Mouse (Mus musculus) fat pad, adult 2 months (tissue): ENCODE results near the gene D2hgdh.
"Not testable (repeated sequence)": the region's sequence is repeated elsewhere in the genome, so short reads cannot be mapped to it uniquely, and the experiment has no call there.

ENCODE experiments used
- DNase-seq: peaks from one replicate; pipeline ENCODE4 v3.0.0-alpha.2; 2011; ENCODE audit warnings: low read depth, low spot score; ENCODE audit errors: extremely low read depth

The D2hgdh gene

DNA sequence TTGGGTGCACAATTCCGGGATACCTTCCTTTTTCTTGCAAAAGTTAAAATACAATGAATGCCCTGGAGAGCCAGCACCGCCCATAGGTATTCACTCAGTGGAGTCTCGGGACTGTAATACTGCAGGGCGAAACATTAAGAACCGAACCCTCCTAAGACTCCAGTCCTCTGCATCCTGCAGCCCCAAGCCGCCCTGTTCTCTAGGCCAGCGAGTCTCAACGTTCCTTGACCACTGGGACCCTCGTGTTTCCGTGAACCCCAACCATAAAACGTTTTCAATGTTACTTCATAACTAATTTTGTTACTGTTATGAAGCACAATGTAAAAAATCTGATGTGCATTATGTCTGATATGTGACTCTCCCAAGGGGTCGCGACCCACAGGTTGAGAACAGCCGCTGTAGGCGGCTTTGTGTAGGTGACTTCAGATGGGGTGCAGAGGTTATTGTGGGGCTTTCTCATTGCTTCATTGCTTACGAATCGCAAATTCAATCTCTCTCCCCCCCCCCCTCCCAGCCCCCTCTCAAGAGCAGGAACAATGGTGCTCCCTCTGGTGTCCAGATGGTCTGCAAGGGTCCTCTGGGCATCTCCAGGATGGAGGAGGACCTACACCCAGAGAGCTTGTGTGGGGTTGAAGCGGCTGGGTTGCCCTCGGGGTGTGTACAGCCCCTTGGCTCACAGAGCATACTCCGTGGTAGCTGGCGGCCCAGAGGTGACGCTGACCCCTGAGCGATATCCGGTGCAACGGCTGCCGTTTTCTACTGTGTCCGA is 1.2 kb downstream of the D2hgdh start:
- no peak for DNase-seq

DNA sequence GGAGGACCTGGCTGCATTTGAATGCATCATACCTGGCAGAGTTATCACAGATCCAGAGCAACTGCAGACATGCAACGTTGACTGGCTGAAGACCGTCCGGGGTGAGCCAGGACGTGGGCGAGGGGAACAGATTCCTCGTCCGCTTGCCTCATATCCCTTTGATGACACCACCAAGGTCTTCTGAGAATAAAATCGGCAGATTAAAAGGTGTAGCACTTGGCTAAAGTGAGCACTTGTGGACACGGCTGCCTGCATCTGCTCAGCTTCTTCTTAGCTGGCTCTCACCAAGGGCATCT is 1.8 kb downstream of the D2hgdh start:
- DNase-seq = peak; percentile 59

GRCm38 (mm10) chr1:93832754-93833360 is 8.1 kb downstream of the D2hgdh start:
- not testable (repeated sequence) for DNase-seq

DNA sequence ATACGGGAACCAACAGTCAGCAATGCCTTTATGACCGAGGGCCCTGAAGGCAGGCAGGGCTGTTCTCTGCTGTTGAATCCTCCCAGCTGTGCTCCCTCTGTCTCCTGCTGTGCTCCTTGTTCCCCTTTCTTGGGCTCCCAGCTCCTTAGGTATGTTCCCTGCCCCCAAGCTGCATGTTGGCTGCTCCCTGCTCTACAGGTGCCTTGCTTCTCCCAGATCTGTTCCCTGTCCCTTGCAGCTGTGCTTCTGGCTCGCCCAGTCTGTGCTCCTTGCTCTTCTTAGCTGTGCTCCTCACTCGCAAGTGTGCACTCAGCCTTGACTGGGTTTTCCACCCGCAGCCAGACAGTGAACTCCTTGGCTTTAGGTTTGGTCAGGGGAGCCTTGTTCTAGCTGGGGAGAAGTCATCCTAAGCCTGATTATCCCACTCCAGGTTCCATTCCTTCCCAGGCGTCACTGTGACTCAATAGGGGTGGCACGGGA is 10.0 kb downstream of the D2hgdh start:
- DNase-seq = no peak

DNA sequence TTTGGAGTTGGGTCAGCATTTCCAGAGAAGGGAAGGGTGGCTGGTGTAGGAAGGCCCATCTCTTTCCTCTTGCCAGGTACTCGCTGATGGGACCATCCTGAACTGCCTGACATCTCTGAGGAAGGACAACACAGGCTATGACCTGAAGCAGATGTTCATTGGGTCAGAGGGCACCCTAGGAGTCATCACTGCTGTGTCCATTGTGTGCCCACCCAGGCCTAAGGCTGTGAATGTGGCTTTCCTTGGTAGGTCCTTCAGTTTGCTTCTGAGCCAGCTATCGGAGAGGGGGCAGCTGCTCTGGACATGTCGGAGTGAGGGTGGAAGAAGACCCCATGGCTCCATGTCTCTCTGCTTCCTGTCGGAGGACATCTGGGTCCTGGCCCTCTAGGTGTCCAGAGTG is 10.5 kb downstream of the D2hgdh start:
- no peak for DNase-seq

DNA sequence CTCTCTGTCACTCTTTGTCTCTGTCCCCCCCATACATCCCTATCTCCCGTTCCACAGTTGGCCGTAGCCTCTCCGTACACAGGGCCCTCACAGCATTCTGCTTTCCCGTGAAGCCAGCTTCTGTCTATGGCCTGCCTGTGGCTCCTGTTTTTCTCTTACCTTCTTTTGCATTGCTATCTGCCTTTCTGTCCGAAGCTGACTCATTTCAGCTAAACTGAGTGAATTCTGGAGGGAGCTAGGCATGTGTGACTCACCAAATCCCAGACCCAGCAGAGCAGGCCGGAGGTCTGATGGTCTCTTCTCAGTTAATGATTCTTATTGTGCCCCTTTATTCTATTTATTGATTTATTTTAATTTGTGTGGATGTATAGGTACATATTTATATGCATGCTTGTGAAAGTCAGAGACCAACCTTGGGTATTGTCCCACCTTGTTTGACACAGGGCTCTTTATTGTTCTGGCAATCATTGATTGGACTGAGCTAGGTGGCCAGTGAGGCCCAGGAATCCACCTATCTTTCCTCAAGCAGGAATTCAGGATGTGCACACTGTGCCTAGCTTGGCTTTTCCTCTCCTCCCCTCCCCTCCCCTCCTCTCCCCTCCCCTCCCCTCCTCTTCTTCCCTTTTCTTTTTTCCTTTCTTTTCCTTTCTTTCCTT is 11.3 kb downstream of the D2hgdh start:
- no peak for DNase-seq

DNA sequence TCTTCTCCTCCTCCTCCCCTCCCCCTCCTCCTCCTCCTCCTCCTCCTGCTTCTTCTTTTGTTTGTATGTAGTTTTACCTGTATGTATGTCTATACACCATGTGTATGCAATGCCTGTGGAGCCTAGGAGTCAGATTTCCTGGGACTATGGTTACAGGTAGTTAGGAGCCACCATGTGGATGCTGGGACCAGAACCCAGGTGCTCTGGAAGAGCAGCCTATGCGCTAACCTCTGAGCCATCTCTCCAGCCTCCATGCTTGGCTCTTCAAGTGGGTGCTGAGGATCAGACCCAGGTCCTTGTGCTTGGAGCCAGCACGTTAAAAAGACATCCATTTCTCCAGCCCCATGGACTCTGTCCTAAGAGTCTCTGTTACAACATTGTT is 11.8 kb downstream of the D2hgdh start:
- DNase-seq = no peak

DNA sequence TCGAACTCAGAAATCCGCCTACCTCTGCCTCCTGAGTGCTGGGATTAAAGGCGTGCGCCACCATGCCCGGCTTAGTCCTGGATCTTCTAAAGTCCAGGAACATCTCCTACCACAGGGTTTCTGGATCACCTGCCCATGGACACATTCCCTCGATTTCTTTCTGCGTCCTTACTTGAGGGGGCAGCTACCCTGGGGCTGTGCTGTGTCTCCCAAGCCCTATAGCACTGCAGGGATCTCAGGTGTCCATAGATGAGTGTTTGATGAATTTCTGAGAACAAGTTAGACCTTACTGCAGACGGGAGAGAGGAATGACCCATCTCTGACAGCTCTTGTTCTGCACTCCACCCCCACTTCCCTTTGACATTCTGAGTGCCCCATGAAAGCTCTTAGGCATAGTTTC is 12.6 kb downstream of the D2hgdh start:
- DNase-seq = no peak

GRCm38 (mm10) chr1:93838569-93838968 is 13.9 kb downstream of the D2hgdh start:
- DNase-seq = not testable (repeated sequence)

DNA sequence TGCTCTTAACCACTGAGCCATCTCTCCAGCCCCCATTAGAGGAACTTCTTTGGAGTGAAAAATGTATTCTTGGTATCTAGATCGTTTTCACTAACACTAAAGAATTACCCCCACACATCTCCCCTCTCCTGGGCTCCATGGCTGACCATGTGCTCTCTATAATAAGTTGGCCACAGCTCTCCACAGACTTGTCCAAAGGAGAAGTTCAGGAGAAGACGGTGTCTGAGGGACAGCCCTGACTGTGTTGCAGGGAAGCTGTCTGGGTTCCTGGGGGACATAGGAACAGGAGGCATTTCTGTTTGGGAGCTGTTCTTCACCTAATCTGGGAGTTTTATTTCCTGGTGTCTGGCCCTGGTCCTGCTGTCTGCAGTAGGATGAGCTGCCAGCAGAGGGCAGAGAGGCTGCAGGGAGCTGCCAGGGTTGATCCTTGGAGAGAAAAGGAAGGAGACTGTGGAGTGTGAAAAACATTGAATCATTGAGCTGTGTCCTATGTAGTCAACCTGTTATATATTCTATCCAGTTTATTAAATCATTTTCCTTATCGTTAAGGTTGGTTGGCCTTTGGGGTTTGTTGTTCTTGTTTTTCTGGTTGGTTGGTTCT is 21.2 kb downstream of the D2hgdh start:
- DNase-seq = not testable (repeated sequence)

- DNase-seq = not testable (repeated sequence)
These were observed 31.1 kb downstream of the D2hgdh start for GRCm38 (mm10) chr1:93855790-93856189.

DNA sequence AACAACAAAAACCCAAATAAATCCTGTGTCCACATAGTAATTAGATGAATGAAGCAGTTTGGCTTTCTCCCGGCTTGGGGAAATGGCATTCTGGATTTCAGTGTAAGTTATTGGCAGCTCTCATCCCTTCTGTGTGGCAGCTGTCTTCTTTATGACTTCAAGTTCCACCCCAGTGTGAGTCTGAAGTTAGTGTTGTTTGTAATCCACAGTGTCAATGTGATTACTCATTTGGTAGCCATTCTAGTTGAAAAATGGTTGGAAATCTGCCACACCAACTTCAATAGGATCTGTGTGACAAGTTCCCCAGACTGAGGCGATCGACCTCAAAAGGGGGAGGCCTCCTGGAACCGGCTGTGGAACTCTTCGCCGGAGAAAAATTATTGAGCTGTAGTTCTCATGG is 32.7 kb downstream of the D2hgdh start:
- no peak for DNase-seq

DNA sequence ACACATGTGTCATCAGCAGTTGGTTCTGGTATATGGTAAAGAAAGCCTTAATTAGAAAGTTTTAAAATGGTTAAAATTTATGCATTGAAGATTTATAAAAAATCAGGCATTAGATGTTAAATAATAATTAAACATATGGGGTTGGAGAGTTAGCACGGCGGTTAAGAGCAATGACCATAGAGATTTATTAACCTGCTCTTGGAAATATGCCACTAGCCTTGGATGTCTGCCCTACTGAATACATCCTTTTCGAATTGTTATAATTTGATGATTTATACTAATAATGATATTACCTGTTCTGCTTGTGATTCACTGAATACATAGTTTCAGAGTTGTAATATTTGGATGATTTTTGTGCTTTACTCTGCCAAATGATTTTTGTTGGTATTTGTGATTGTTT is 33.3 kb downstream of the D2hgdh start:
- DNase-seq = no peak

GRCm38 (mm10) chr1:93859619-93860018 is 34.9 kb downstream of the D2hgdh start:
- DNase-seq = no peak

DNA sequence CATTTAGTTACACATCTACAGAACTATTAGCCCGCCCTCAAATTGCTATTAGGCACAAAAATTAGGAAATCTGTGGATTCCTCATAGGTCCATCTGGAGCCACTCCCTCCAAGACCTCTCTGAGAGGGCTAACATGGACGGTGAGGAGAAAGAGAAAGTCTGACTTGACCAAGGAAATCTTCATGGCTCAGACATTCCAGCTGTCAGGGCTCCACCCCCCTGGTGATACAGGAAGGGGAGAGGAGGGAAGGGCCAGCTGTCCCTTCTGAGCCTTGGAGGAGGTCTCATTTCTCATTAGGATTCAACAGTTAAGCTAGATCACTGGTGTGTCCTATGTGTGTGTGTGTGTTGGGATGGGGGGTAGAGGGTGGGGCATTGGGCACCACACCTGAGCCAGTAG is 36.3 kb downstream of the D2hgdh start, which contains the start of gene Gal3st2:
Gal3st2 (plus strand) TSS at position 259 of the 400 bp plus-strand sequence.
- not testable (repeated sequence) for DNase-seq

- not testable (repeated sequence) for DNase-seq
These were observed 46.9 kb downstream of the D2hgdh start for GRCm38 (mm10) chr1:93871594-93872105.

- DNase-seq = not testable (repeated sequence)
These were observed 49.7 kb downstream of the D2hgdh start for GRCm38 (mm10) chr1:93874405-93874804.

- not testable (repeated sequence) for DNase-seq
These were observed 57.1 kb downstream of the D2hgdh start for GRCm38 (mm10) chr1:93881778-93882177.

- DNase-seq = not testable (repeated sequence)
These were observed 66.2 kb downstream of the D2hgdh start for GRCm38 (mm10) chr1:93890936-93891335.

- not testable (repeated sequence) for DNase-seq
These were observed 72.7 kb downstream of the D2hgdh start for GRCm38 (mm10) chr1:93897395-93897794.

- not testable (repeated sequence) for DNase-seq
These were observed 76.6 kb downstream of the D2hgdh start for GRCm38 (mm10) chr1:93901291-93901690.
